ENCODE assay signal across 33 mouse cellular contexts in genomic region chr2:78547286-78547685, GRCm38 (mm10).
DNase-seq lines count a peak whose midpoint lies in the region; ATAC-seq and TF ChIP-seq lines count a peak whose summit lies in the region.
"Had no signal": no experiment of that assay in that cellular context is flagged by ENCODE, and none has a peak within 500 bp of the region (broad histone marks: within the 10 kb centered on the region; RNA-seq: fewer than 3 reads in every experiment).

No protein-coding gene starts in this region.

- H3K27ac ChIP-seq in lung, embryonic 14.5 days (ENCODE audit: low read depth) = no peak overlapping the region
- H3K27ac ChIP-seq: forebrain, embryonic 13.5 days; hindbrain, embryonic 10.5 days; intestine, embryonic 15.5 days; left cerebral cortex, adult 2 months; limb, embryonic 13.5 days; liver, embryonic 12.5 days; midbrain, embryonic 10.5 days; stomach, embryonic 15.5 days had no signal

- H3K4me1 ChIP-seq in lung, embryonic 14.5 days (ENCODE audit: insufficient read depth) = no peaks in the 10 kb centered on the region
- H3K4me1 ChIP-seq: forebrain, embryonic 13.5 days; heart, embryonic 12.5 days; hindbrain, embryonic 10.5 days; intestine, embryonic 15.5 days; liver, embryonic 12.5 days; midbrain, embryonic 10.5 days; stomach, embryonic 15.5 days had no signal

- no peak overlapping the region for H3K9ac ChIP-seq in lung, embryonic 14.5 days
- H3K9ac ChIP-seq: forebrain, embryonic 13.5 days; heart, embryonic 12.5 days; intestine, embryonic 15.5 days; limb, embryonic 13.5 days; liver, embryonic 12.5 days; liver, postnatal 0 days; stomach, embryonic 15.5 days had no signal

- no peak overlapping the region for H3K4me3 ChIP-seq in lung, embryonic 14.5 days (ENCODE audit: low read depth, low read length)
- H3K4me3 ChIP-seq: forebrain, embryonic 13.5 days; heart, embryonic 12.5 days; hindbrain, embryonic 10.5 days; intestine, embryonic 15.5 days; left cerebral cortex, adult 2 months; limb, embryonic 13.5 days; liver, embryonic 12.5 days; midbrain, embryonic 10.5 days; stomach, embryonic 15.5 days had no signal

- no peak for TF ChIP-seq CTCF in lung, embryonic 14.5 days (IDR thresholded peaks at IDR 0.05; ENCODE audit: low read depth)

- WGBS in lung, embryonic 14.5 days = 62% methylated on average over 4 of the region's 4 CpGs

- H3K27me3 ChIP-seq in lung, embryonic 14.5 days (ENCODE audit: insufficient read depth, low read length) = no peaks in the 10 kb centered on the region
- H3K27me3 ChIP-seq: forebrain, embryonic 13.5 days; heart, embryonic 12.5 days; intestine, embryonic 15.5 days; limb, embryonic 13.5 days; liver, embryonic 12.5 days; Patski; stomach, embryonic 15.5 days had no signal

- no peaks in the 10 kb centered on the region for H3K9me3 ChIP-seq in lung, embryonic 14.5 days (ENCODE audit: low read depth, low read length)
- H3K9me3 ChIP-seq: forebrain, embryonic 13.5 days; G1E; heart, embryonic 12.5 days; hindbrain, embryonic 10.5 days; intestine, embryonic 15.5 days; limb, embryonic 13.5 days; liver, embryonic 12.5 days; midbrain, embryonic 10.5 days; stomach, embryonic 15.5 days had no signal

- ATAC-seq in lung, embryonic 14.5 days (ENCODE audit: insufficient read depth) = no peak
- ATAC-seq: forebrain, embryonic 13.5 days; hindbrain, embryonic 16.5 days; intestine, embryonic 15.5 days; liver, embryonic 12.5 days; liver, postnatal 0 days; midbrain, embryonic 16.5 days; Patski had no signal

- no peaks in the 10 kb centered on the region for H3K36me3 ChIP-seq in lung, embryonic 14.5 days (ENCODE audit: insufficient read depth)
- H3K36me3 ChIP-seq: G1E; heart, embryonic 12.5 days; hindbrain, embryonic 10.5 days; intestine, embryonic 15.5 days; limb, embryonic 13.5 days; liver, embryonic 12.5 days; midbrain, embryonic 10.5 days; stomach, embryonic 15.5 days had no signal

- H3K4me2 ChIP-seq in lung, embryonic 14.5 days = no peak overlapping the region
- H3K4me2 ChIP-seq: forebrain, embryonic 13.5 days; heart, embryonic 12.5 days; intestine, embryonic 15.5 days; limb, embryonic 13.5 days; liver, embryonic 12.5 days; stomach, embryonic 15.5 days had no signal

- DNase-seq in gastrocnemius, postnatal 14 days = peak; percentile 2
- no peak for DNase-seq in gastrocnemius, postnatal 10 days
- peak; percentile 35 for DNase-seq in lung, embryonic 14.5 days
- DNase-seq in lung, postnatal 25 days (ENCODE audit: low spot score) = no peak
- DNase-seq in NIH3T3 (ENCODE audit: low read depth) = peak; percentile 27
- peak; percentile 66 for DNase-seq in adrenal gland, adult 8-10 months
- DNase-seq in kidney, adult 18-20 months = no peak
- DNase-seq in kidney, postnatal 10 days = no peak
- DNase-seq: cerebellum, adult 18-20 months; cerebellum, postnatal 14 days; gastrocnemius, postnatal 25 days; heart, adult 18-20 months; kidney, adult 8-10 months; kidney, postnatal 14 days; liver, postnatal 0 days; lung, postnatal 10 days; retina, postnatal 1 day; right cerebral cortex, postnatal 14 days; thymus, adult 18-20 months; thymus, postnatal 25 days had no signal

- intact Hi-C loops in gastrocnemius, postnatal 14 days (cut with DNase I; ENCODE audit: low total_unique reads) = no loop called here

Comparison
In these comparisons a context has a peak if more than half of its experiments do, and no peak if none do; other contexts are left out.
1. DNase-seq: peak in gastrocnemius, postnatal 14 days (single experiment), lung, embryonic 14.5 days (single experiment), NIH3T3 (single experiment) and adrenal gland, adult 8-10 months (single experiment); none in gastrocnemius, postnatal 10 days (single experiment), lung, postnatal 25 days (single experiment), kidney, adult 18-20 months (single experiment) and kidney, postnatal 10 days (single experiment).